Mouse (Mus musculus) erythroblast, adult 5-6 weeks (primary cell): ENCODE results near the gene Mier2. TPM values are rescaled to one million over a fixed set of nuclear protein-coding genes. Genes with fewer than 3 reads are reported as not detected.

ENCODE experiments used
- ATAC-seq: replicated peaks from 2 replicates; pipeline ENCODE4 v1.8.0; 2016; ENCODE audit warnings: moderate number of reproducible peaks, mild to moderate bottlenecking, moderate TSS enrichment, inconsistent platforms; ENCODE audit not compliant: poor library complexity, low FRiP score, severe bottlenecking
- total RNA-seq, 2 experiments: library from RNA; stranded (forward) in 1 of 2; stranded (reverse) in 1 of 2; fragments of 150-400 nt in 1 of 2; fragments of 200-764, 138-1000 nt in 1 of 2; gene quantifications; 2 replicates each; pipeline versions ENCODE4 v1.2.3 to v1.2.4; 2015 to 2017; ENCODE audit warnings: low replicate concordance in 2 of 2

The Mier2 gene
- total RNA-seq, 2 experiments from 2014 or later, result 1.9 TPM; not detected in 1

DNA sequence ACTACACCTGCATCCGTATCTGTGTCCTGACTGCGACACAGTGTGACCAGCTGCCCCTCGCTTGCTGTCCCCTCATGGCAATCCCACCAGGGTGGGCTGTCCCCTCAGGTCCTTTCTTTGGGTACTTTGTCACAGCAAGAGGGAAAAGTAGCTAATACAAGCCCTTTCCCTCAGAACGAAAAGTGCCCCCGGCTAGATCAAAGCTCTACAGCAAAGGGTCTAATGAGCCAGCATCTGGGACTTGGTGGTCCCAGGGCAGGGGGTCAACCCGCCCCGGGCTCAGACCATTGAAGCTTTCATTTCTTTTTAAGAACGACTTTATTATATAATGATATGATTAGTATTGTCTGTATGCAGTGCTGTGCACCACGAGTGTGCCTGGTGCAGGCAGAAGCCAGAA, 23.3 kb upstream of the Mier2 start:
- ATAC-seq, result no peak

DNA sequence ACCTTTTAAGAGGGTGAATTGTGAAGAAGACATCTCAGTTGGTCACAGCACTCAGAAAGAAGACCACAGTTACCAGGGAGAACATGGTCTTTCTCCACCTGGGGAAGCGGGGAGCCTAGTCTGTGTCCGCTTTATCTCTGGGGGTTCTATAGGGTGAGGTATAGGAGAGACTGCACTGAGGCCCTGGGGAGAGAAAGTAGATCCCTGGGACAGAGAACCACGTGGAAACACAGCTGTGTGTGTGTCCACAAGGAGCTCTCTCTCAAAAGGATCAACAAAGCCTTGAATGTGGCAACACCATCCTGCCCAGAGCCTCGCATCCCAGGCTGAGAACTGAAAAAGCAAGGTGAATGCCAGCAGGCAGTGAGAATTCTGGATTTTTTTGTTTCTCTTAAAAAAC, 22.4 kb upstream of the Mier2 start:
- no peak for ATAC-seq

DNA sequence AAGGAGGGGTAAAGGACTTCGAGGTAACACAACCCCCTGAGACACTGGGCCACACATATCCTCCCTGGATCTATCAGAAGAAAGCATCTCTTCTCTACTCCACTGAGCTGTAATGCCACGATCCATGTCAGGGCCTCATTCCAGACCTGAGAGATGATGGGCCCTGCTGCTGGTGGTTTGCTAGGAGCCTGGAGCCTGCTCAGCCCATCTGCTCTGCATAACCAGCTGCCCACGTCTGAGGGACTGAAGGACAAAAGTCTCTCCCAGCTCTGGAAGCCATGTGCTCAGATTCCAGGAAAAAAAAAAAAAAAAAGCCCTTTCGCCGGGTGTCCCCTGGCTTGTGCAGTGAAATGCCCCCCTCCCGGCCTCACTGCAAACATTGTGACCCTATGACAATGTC, 20.8 kb upstream of the Mier2 start:
- ATAC-seq, result no peak

DNA sequence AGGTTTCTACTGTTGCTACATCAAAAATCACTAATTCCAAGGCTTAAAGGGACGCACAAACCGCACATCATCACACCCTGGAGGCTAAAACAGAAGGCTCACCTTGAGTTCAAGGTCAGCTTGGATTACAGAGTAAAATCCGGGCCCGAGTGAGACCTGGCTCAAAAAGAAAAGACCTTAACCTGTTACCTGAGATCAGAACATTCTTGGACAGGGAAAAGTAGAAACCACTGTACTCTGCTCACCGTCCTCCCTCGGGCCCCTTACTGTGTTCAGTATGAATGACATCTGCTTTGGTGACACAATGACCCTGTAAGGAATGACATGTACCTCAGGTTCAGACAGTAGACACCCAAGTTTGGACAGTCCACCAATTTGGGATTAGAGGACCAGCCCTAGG, 19.8 kb upstream of the Mier2 start:
- no peak for ATAC-seq

DNA sequence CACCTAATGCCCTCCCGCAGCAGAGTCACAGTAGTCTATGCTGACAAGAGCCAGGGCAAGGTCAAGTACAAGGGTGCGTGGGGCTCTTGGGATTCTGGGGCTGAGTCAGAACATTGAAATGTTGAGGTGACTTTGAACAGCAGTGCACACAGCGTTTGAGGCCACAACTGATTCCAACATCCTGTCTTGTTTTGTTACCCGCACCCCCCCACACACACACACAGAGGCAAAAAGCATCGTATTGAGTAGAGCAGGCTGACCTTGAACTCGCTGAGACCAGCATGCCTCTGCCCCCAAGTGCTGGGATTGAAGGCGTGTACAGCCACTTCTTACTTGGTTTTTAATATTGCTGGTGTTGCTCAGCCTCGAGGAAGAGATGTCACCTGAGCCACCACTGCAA, 19.4 kb upstream of the Mier2 start:
- no peak for ATAC-seq

DNA sequence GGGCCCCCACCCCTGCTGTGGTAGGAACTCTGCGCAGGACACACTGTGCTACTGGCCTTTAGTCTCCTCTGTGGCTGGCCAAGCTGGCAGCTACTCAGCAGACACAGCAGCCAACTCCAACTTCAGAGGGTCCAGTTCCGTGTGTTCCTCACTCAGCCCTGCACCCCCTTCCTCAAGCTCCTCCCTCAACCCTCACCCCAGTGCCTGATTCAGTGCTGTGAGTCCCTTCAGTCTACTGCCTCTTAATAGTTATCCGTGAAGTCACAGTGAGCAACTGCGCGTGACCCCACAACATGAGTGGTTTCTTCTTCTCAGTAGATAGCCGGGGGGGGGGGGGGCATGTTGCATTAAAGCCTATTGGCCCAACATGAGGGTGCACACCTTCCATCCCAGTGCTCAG, 18.6 kb upstream of the Mier2 start:
- no peak for ATAC-seq

DNA sequence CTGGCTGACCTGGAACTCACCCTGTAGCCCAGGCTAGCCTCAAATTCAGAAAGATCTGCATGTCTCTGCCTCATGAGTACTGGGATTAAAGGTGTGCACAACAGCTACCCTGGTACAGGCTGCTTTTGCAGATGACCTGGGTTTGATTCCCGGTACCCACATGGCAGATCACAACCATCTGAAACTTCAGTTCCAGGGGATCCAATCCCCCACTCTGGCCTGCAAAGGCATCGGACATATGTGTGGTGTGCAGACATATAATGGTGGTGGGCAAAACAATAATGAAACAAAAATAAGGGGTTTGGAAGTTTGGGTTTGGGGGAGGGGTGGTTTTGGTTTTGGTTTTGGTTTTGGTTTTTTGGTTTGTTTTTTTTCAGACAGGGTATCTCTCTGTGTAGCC, 16.3 kb upstream of the Mier2 start:
- ATAC-seq, result no peak

DNA sequence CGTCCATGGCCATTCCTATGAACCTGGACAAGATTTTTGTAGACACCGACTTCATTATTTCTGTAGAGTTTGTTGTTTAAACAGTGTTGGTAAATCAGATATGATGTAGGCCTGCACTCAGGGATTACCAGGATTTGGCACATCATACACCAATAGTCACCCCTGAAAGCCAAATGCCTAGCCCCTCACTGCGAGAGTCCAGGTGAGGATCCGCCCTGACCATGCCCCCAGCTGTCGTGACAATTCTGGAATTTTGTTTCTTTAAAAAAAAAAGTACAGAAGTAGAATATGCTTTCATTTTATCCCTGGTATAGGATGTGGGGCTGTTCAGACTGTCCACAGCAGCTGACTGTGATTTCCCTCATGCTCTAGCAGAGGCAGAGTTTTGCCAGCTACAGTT, 14.9 kb upstream of the Mier2 start:
- no peak for ATAC-seq

DNA sequence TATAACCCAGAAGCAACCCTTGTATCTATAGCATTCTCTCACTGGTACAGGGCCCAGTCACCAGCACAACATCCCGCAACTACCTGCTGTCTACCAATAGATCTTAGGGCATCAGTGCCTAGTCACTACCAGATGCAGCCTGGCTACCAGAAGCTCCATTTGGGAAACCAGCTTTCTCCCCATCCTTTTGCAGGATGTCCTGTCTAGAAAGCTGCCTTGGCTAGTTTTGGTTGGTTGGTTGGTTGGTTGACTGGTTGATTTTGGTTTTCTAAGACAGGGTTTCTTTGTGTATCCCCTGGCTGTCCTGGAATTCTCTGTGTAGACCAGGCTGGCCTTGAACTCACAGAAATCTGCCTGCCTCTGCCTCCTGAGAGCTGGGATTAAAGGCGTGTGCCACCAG, 4.7 kb upstream of the Mier2 start:
- no peak for ATAC-seq

DNA sequence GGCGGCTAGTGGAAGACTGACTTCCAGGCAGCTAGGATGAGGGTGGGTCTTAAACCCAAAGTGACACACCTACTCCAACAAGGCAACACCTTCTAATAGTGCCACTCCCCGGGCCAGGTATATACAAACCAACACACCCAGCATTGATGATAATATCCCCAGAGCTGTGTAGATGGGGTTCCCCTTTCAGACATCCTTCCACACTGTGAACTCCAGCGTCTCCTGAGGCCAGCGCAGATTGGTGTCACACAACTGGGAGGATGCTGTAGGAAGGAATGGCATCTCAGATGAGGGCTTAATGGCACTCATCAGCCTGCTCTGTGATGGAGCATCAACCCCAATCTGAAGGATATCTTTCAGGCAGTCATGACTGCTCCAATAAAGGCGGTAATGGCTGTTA, 2.5 kb upstream of the Mier2 start:
- ATAC-seq, result no peak

DNA sequence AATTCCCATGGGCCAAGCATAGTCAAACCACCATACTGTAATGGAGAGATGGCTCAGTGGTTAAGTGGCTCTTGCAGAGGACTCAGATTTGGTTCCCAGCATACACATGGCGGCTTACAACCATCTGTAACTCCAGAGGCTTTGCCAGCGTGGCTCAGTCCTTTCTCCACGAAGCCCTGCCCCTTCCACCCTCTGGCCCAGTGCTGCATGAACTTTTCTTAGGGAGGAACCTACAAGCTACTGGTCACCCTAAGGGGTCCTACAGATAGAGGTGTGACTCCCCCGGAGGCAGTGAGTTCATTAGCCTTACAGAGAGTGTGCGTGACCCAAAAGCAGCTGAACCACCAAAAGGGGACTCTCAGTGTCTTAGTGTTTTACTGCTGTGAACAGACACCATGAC, 2.0 kb upstream of the Mier2 start:
- no peak for ATAC-seq

DNA sequence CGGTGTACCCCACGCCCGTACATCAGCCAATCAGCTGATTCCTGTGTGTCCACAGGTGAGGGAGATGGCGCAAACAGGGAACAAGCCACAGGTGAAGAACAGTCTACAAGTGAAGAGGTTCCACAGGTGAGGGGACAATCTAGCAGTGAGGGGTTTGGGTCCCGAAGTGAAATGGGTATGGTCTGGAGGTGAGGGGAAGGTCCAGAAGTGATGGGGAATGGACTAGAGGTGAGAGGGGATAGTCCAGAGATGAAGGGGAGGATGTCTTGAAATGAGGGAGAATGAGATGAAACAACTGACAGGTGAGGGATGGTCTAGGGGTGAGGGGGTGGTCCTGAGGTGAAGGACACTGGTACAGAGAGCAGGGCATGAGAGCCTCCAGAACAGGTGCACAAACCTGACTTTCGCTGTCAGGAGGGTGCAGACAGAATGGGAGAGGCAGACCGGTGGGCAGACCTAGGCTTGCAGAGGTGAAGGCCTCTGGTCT, 282 bp upstream of the Mier2 start:
- no peak for ATAC-seq

DNA sequence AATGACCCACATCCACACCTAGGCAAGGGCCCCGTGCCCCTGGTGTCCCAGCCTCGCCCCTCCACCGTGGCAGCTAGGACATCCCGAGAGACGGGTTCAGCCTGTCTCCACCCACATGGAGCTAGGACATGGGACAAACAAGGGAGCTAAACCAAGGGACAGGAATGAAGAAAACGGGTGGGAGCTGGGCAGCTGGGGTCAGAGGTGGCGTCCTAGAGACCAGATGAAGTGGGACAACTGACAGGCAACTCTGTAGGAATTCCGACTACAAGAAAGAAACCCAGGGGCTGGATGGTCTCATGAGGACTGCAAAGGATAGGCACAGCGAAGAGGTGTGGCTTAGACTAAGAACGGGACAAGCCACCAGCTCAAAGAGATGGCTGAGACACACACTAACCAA, 1.3 kb downstream of the Mier2 start:
- ATAC-seq, result no peak

DNA sequence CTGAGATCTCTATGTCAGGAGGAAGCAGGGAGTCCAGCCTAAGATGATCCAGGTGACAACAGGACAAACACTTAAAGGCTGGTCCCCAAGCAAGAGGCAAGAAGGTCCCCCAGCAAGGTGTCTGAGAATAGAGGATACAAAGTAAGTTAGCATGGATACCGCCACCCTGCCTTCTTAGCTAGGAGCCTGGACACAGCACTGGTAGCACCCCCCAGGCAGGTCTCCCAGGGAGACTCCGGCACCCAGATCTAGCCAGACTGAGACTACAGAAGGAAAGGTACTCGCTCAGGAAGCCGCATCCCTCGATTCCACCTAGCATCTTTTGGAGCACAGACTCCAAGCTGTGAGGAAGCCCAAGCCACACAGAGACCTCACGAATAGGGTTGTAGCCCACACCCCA, 1.8 kb downstream of the Mier2 start:
- ATAC-seq, result no peak

DNA sequence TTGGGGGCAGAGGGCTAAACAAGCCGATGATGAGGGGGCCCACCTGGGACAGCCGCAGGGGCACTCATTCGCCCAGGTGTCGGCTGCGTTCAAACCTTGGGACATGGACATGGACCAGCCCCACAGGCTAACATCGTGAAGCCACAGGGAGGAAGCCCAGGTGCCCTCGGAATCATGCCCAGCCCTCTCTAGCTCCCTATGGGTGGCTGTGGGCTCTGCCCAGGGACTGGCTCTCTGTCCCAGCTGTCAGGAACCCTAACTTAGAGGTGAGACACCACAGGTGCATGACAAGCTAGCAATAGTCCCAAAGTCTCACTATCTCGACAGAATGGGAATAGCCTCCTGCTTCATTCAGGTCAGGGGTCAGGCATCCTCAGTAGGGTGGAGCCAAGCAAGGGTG, 2.5 kb downstream of the Mier2 start:
- no peak for ATAC-seq

DNA sequence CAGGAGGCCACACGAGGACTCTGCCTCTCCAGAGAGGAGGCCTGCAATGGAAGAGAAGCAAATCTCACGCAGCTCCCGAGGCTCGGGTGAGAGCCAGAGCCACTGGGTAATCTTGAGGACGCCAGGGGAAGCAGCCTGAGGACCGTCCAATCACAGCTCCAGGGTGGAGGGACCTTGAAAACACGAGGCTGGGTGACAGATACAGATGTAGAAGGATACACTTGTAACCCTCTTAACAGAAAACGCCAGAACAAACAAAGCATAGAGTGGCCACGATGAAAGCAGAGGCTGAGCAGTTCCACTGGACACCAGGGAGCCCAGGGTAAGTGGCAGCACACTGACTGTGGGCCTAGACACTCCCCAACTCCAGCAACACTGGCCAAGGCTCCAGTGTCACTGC, 4.6 kb downstream of the Mier2 start:
- no peak for ATAC-seq

DNA sequence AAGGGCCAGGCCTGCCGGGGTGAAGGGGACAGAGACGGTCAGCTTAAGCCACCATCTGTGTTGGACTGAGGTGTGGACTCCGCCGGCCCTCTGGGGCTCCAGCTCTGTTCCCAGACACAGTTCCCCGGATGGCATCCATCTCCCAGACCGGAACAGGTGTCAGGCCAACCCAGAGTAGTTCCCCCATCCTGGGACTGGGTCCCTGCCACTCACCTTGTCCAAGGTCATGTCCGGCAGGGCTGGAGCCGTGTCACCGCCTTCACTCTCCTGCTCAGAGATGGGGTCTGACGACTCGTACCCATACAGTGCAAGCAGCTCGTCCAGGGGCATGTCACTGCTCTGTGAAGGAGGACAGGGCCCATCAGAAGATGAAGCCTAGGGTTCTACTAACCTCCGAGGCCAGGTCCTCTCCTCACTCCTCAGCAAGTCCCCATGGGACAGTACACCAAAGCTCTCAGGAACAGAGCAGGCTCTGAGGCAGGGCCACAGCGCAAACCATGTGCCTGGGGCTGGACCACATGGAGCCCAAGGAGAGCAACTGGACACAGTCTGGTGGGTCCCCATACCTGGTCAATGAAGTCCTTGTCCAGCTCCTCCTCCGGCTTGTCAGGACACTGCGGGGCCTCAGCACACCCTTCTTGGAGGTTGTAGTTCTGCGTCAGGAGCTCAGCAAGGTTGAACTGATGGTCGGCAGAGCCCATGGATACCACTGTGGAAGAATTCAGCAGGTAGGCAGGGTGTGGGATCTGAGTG, 5.9 kb downstream of the Mier2 start:
- no peak for ATAC-seq

DNA sequence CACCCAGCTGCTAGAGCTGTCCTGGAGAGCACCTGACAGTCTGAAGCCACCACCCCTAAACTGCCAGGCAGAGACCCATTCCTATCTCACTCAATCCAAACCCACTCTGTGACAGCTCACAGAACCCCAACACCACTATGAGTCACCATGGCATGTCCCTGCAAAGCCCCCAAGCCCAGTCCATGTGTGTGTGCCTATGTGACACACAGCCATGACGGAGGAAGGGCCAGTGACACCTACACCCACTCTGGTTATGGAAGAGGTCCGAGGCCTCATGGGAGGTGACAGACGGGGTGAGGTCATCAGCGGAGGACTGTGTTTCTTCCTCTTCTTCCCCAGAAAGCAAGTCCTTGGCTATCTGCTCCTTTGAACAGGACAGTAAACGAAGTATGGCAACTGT, 6.5 kb downstream of the Mier2 start:
- no peak for ATAC-seq

DNA sequence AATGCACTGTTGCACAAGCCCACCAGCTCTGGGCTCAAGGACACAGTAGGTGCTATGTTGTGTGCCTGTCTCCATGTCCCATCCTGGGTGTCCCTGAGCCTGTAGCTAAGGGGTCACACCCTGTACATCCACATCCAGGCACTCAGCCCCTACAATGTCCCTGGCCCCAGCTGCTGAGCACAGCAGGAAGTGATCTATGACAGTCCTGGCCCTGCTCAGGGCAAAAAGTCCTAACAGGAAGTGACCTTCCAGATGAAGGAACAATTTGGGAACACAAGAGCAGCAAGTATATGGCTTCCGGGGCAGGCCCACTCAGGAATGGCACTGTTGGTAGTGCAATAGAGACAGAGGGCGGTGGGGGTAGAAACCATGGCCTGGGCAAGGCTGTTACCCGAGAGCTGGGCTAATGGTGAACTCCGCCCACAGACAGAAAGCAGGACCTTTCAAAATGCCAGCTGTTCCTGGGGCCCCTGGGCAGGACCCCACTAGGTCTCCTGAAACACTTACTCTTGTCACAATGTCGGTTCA, 7.8 kb downstream of the Mier2 start:
- no peak for ATAC-seq

DNA sequence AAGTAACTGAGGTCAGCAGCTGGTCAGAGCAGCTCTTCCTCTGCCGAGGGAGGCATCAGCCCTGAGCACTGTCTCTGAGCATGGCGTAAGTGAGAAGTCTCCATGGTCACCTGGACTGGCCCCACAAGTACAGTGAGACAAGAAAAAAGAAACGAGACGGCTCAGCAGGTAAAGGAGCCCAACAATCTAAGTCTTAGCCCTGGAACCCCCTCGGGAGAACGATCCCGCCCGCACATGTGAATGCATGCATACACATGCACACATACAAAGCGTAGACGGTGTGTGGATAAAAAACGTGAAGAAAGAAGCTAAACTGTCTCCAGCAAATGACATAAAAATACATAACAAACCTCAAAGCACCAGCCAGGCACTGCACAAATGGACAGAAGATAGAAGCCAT, 8.5 kb downstream of the Mier2 start:
- ATAC-seq, result no peak

DNA sequence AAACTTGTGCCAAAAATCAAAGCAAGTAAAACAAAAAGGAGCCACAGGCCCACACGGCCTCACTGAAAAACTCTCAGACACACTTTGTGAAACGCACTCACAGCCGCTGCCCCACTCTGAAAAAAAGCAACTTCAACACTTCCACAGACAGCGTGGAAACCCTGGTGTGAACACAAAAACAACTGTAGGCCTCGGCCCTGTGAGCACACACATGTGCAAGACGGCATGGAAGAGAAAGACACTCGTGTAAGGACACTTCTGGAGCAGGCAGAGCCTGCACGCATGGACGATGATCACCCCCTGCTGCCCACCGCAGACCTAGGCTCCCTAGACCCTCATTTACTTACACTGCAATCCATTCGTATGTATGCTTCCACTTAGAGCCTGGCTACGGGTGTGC, 9.1 kb downstream of the Mier2 start:
- no peak for ATAC-seq

DNA sequence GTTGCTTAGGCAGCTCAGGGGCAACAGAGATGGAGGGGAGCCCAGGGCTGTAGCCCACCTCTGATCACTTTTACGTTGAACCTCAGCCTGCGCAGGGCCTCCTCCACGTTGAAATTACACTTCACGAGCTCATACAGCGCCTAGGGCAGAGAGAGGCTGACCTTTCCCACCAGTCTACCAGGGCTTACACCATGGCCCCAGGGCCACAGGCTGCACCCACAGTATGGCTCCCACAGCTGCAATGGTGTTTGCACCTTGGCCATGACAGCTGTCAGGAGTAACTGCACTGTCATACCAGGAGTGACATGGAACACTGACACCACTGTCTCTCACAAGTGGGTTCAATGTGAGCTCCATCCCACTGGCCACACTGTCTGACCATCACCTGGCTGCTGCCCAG, 10.4 kb downstream of the Mier2 start:
- ATAC-seq, result no peak
